Mouse (Mus musculus) liver, embryonic 14.5 days (tissue): ENCODE measurements around the gene Xrcc1.

Experiments used
- CTCF ChIP-seq: IDR thresholded peaks from 2 replicates; pipeline ENCODE4 v1.5.1; 2016; ENCODE audit warnings: antibody characterized with exemption, low read depth, control low read depth
- EP300 ChIP-seq: IDR thresholded peaks from 2 replicates; pipeline ENCODE4 v1.6.1; 2016; ENCODE audit warnings: antibody characterized with exemption, low read depth

- TF ChIP-seq CTCF = no peak
- TF ChIP-seq EP300 = no peak
Measured at GRCm38 (mm10) chr7:24519130-24519529, 27.0 kb upstream of the Xrcc1 start.
